Mouse (Mus musculus): Measurements from ENCODE around the gene Gclc. TPM values are rescaled to one million over a fixed set of nuclear protein-coding genes. Genes with fewer than 3 reads are reported as not detected.

The Gclc gene
- polyA plus RNA-seq (2021; fragmentation: Nextera tagmentation), result 5.0 and 6.1 TPM in 2 replicates
- long read RNA-seq, experiment 1, partial matches to known transcripts, result 16 of 21 reads
- long read RNA-seq, experiment 1, other reads (novel, unspliced or antisense), result 4 of 21 reads
- long read RNA-seq, experiment 2, partial matches to known transcripts, result 13 of 16 reads
- long read RNA-seq, experiment 2, other reads (novel, unspliced or antisense), result 0 of 16 reads

DNA sequence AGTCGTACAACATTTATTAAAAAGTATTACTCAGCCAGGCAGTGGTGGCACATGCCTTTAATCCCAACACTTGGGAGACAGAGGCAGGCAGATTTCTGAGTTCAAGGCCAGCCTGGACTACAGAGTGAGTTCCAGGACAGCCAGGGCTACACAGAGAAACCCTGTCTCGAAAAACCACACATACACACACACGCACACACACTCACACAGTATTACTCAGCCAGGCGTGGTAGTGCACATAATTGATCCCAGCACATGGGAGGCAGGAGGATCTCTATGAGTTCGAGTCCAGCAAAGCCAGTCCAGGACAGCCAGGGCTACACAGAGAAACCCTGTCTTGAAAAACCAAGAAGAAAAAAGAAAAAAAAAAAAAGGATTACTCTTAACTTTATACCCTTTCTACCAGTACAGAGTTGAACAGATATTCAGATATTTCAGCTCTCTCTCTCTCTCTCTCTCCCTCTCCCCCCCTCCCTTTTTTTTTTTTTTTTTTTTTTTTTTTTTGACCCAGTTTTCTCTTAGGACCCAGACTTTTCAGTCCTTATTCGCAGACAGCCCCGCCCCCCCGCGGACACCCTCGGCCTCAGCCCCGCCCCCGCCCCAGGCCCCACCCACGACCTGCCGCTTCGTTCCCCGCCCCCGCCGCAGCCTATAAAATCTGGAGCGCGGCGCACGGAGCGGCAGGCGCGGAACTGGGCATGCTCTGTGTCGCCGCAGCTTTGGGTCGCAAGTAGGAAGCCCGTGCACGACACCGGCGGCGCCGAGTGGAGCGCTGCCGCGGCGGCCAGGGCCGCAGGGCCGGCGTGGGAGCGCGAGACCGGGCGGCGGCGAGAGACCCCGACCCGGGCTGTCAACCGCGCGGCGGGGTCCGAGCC, at the start of gene Gclc:
Gclc (plus strand) TSS at position 683 of the 875 bp plus-strand sequence.

Other genes starting within 250 kb of the Gclc start
- 1.3 and 2.2 TPM in 2 replicates for gene Lrrc1, start 209.7 kb upstream of the Gclc start, polyA plus RNA-seq (2021; fragmentation: Nextera tagmentation)
- gene Klhl31, start 118.0 kb upstream of the Gclc start, polyA plus RNA-seq (2021; fragmentation: Nextera tagmentation), result 0.04 and 0.05 TPM in 2 replicates
- 37.8 and 72.7 TPM in 2 replicates for gene Elovl5, start 162.8 kb downstream of the Gclc start, polyA plus RNA-seq (2021; fragmentation: Nextera tagmentation)